ENCODE assay signal across 8 mouse cellular contexts in genomic region chr9:85841891-85842290, GRCm38 (mm10). TPM values are rescaled to one million over a fixed set of nuclear protein-coding genes. Genes with fewer than 3 reads are reported as not detected.
DNase-seq lines count a peak whose midpoint lies in the region; ATAC-seq and TF ChIP-seq lines count a peak whose summit lies in the region.
"Had no signal": no experiment of that assay in that cellular context is flagged by ENCODE, and none has a peak within 500 bp of the region (broad histone marks: within the 10 kb centered on the region; RNA-seq: fewer than 3 reads in every experiment).

No protein-coding gene starts in this region.

- TF ChIP-seq POLR2A in brain, embryonic 14.5 days (IDR thresholded peaks at IDR 0.05; ENCODE audit: borderline replicate concordance, extremely low read depth, insufficient read depth, insufficient read length, poor library complexity, severe bottlenecking) = no peak
- no peak for TF ChIP-seq POLR2A in heart, adult 2 months (IDR thresholded peaks at IDR 0.05; ENCODE audit: insufficient read depth, low read depth, low read length)

- peak overlapping the region; percentile 61 for H3K4me3 ChIP-seq in heart, adult 2 months
- peak overlapping the region; percentile 17 to 39; a peak in 3 of 4 replicates for H3K4me3 ChIP-seq in liver, embryonic 14.5 days (ENCODE audit: insufficient read depth in 1 of 2, low read depth in 2 of 2, low read length in 2 of 2)
- H3K4me3 ChIP-seq in neural tube, embryonic 14.5 days (ENCODE audit: low read depth, low read length) = peak overlapping the region; percentile 56

- CTCF ChIA-PET in Patski (lab: Charles Lee) = interaction anchor here (1.5 kb wide), 1 partner anchor 11 kb away, joined by 5 read pairs; no protein-coding TSS in a partner anchor

- H3K9me3 ChIP-seq in liver, embryonic 14.5 days (ENCODE audit: control insufficient read depth, low read length) = no peaks in the 10 kb centered on the region
- no peaks in the 10 kb centered on the region for H3K9me3 ChIP-seq in neural tube, embryonic 14.5 days (ENCODE audit: control insufficient read depth, low read length)

- H3K4me2 ChIP-seq in liver, embryonic 14.5 days (ENCODE audit: low read depth) = peak overlapping the region; percentile 56
- peak overlapping the region; percentile 91 for H3K4me2 ChIP-seq in neural tube, embryonic 14.5 days (ENCODE audit: low read depth, low read length)

- ATAC-seq in Patski = peak; percentile 45
- no peak for ATAC-seq in liver, embryonic 14.5 days (ENCODE audit: insufficient read depth)
- no peak for ATAC-seq in neural tube, embryonic 14.5 days (ENCODE audit: low read depth)

- intact Hi-C loops in heart, adult 2 months (cut with DNase I) = loop anchor here (10.0 kb wide), 1 partner anchor 613 kb away; no protein-coding TSS in a partner anchor

- H3K79me2 ChIP-seq in heart, adult 2 months (replicated peaks; ENCODE audit: control insufficient read depth, insufficient read depth, low read length) = no peaks in the 10 kb centered on the region

- no peaks in the 10 kb centered on the region for H3K27me3 ChIP-seq in Patski
- peaks cover 19% of the 10 kb centered on the region for H3K27me3 ChIP-seq in heart, adult 2 months (ENCODE audit: control insufficient read depth, insufficient read depth, low read length)
- peaks cover 43% of the 10 kb centered on the region for H3K27me3 ChIP-seq in liver, embryonic 14.5 days (ENCODE audit: control insufficient read depth, insufficient read depth, low read length)
- H3K27me3 ChIP-seq in neural tube, embryonic 14.5 days (ENCODE audit: control insufficient read depth, insufficient read depth, low read length) = no peaks in the 10 kb centered on the region

- TF ChIP-seq CTCF in Patski (IDR thresholded peaks at IDR 0.05) = no peak
- no peak for TF ChIP-seq CTCF in brain, embryonic 14.5 days (IDR thresholded peaks at IDR 0.05; ENCODE audit: borderline replicate concordance, extremely low read depth, insufficient read depth, insufficient read length)
- TF ChIP-seq CTCF in heart, adult 2 months (IDR thresholded peaks at IDR 0.05) = peak; percentile 42
- TF ChIP-seq CTCF in liver, embryonic 14.5 days (IDR thresholded peaks at IDR 0.05; ENCODE audit: low read depth) = 0 out of 2 replicates have a peak, but pooled peaks have one; percentile 6

- 5% methylated on average over 16 of the region's 16 CpGs for WGBS in heart, adult 2 months
- 3% methylated on average over 16 of the region's 16 CpGs for WGBS in liver, embryonic 14.5 days (ENCODE audit: insufficient replicate concordance)
- under 1% methylated on average over 16 of the region's 16 CpGs for WGBS in neural tube, embryonic 14.5 days

- H3K9ac ChIP-seq in heart, adult 2 months (ENCODE audit: low read depth, low read length) = no peak overlapping the region
- no peak overlapping the region for H3K9ac ChIP-seq in liver, embryonic 14.5 days (replicated peaks)
- H3K9ac ChIP-seq in neural tube, embryonic 14.5 days (replicated peaks; ENCODE audit: low read depth, low read length) = no peak overlapping the region

- in situ Hi-C loops in Patski (cut with MboI; ENCODE audit: low pct_unique_long_range_greater_than_20kb) = loop anchor here (10.0 kb wide), 1 partner anchor 623 kb away; the partner anchor contains the start of genes Dop1a and Ube2cbp

- POLR2A ChIA-PET in Patski (lab: Charles Lee) = no interaction called here

- TF ChIP-seq EP300 in heart, adult 2 months (IDR thresholded peaks at IDR 0.05; ENCODE audit: insufficient read depth, low read depth, low read length) = no peak
- no peak for TF ChIP-seq EP300 in liver, embryonic 14.5 days (IDR thresholded peaks at IDR 0.05; ENCODE audit: low read depth)

- H3K4me1 ChIP-seq in heart, adult 2 months (ENCODE audit: control insufficient read depth, insufficient read depth, low read length) = no peaks in the 10 kb centered on the region
- no peaks in the 10 kb centered on the region for H3K4me1 ChIP-seq in liver, embryonic 14.5 days (replicated peaks; ENCODE audit: control insufficient read depth in 2 of 2, insufficient read depth in 2 of 2, low read length in 1 of 2)
- H3K4me1 ChIP-seq in neural tube, embryonic 14.5 days (ENCODE audit: control insufficient read depth, insufficient read depth, low read length) = peaks cover 12% of the 10 kb centered on the region; the same call in 1 of the 2 replicates

- no peak for DNase-seq in Patski (ENCODE audit: low read depth, low spot score)
- DNase-seq in brain, embryonic 14.5 days (ENCODE audit: low read depth) = peak; percentile 70
- DNase-seq in heart, adult 2 months = peak; percentile 39 to 53
- DNase-seq in kidney, adult 11 months = peak; percentile 17
- DNase-seq in liver, embryonic 14.5 days (ENCODE audit: low read depth in 3 of 3, low spot score in 3 of 3) = no peak
- DNase-seq in cerebellum, adult 11 months = no peak

- H3K27ac ChIP-seq in heart, adult 2 months = no peak overlapping the region
- H3K27ac ChIP-seq in liver, embryonic 14.5 days = no peak overlapping the region
- no peak overlapping the region for H3K27ac ChIP-seq in neural tube, embryonic 14.5 days (ENCODE audit: low read depth, low read length)

- no peaks in the 10 kb centered on the region for H3K36me3 ChIP-seq in heart, adult 2 months (ENCODE audit: control insufficient read depth, insufficient read depth, low read length)
- no peaks in the 10 kb centered on the region for H3K36me3 ChIP-seq in liver, embryonic 14.5 days (replicated peaks; ENCODE audit: control insufficient read depth, insufficient read depth, low read depth)
- no peaks in the 10 kb centered on the region for H3K36me3 ChIP-seq in neural tube, embryonic 14.5 days (ENCODE audit: control insufficient read depth, insufficient read depth, low read length)

RNA-seq across cellular contexts. Expression of gene Tpbg, which starts 0.3 kb away (rescaled TPM):
- polyA plus RNA-seq in Patski (2021) = 34.5 TPM
- 16.9 and 25.0 TPM in 2 replicates for polyA plus RNA-seq in brain, embryonic 14.5 days (2012; rRNA removed)
- total RNA-seq in heart, adult 2 months (2021) = 1 to 10 TPM; 1.6 to 1.8 TPM
- 0.59 and 0.98 TPM in 2 replicates for polyA plus RNA-seq in heart, adult 2 months (2012; rRNA removed)
- polyA plus RNA-seq in liver, embryonic 14.5 days (2012; rRNA removed) = 0.18 and 0.27 TPM in 2 replicates
- polyA plus RNA-seq in liver, embryonic 14.5 days (2014; fragmentation: Nextera tagmentation; extraction: Ambion mirVana) = 0.17 and 0.27 TPM in 2 replicates
- 22.0 and 25.1 TPM in 2 replicates for polyA plus RNA-seq in neural tube, embryonic 14.5 days (2014; fragmentation: Nextera tagmentation; extraction: Ambion mirVana)
- polyA plus RNA-seq: erythroblast, embryonic 14.5 days had no signal

Comparison
In these comparisons a context has a peak if more than half of its experiments do, and no peak if none do; other contexts are left out.
1. DNase-seq: peak in brain, embryonic 14.5 days (single experiment), heart, adult 2 months (2 of 2) and kidney, adult 11 months (single experiment); none in Patski (single experiment), liver, embryonic 14.5 days (0 of 3) and cerebellum, adult 11 months (single experiment).
2. CTCF ChIP-seq: peak in heart, adult 2 months (single experiment) and liver, embryonic 14.5 days (single experiment); none in Patski (single experiment) and brain, embryonic 14.5 days (single experiment).
3. Peak in every context shown above with its lines, with median percentiles within 50 percentile points of each other: H3K4me3 ChIP-seq.